Mouse (Mus musculus): ENCODE results near the gene Prkch. TPM values are rescaled to one million over a fixed set of nuclear protein-coding genes. Genes with fewer than 3 reads are reported as not detected.
A peak's percentile ranks its signal among the peaks of the same experiment; 100 is the strongest.

Gene Prkch
- total RNA-seq, 2 experiments from 2014 or later = 21.7 to 25.6 TPM

DNA sequence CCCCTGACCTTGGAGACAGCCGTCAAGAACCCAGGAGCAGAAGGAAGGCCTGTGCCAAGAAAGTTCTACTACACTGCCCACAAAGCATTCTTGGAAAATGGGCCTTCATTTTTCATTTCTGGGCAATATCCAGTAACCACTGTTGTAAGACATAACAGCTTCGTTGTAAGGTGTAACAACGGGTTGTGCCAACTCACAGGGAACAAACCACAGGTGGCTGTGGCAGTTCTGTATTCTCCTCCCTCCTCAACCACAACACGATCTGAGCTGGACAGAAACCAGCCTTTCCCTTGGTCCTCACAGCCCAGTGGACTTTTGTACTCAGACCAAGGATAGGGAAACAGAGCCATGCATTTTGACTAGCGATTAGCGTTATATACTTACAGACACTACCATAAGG, 171.9 kb downstream of the Prkch start:
- DNase-seq = no peak

DNA sequence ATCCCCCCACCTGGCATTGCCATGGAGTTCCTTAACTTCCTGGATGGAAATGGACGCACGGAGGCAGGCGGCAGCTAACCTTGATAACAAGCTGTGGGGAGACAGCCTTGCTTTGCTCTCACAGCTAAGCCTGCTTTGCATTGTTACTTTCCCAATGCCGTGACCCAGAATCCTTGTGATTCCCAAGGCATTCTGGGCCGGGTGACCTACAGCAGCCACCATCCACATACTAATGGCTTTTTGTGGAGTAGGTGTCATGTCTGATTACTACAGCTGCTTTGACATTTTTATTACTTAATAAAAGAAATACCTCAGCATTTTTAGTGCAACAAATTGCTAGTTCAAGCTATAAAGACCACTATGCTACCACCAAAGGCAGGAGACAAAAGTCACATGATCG, 177.4 kb downstream of the Prkch start:
- DNase-seq = no peak

DNA sequence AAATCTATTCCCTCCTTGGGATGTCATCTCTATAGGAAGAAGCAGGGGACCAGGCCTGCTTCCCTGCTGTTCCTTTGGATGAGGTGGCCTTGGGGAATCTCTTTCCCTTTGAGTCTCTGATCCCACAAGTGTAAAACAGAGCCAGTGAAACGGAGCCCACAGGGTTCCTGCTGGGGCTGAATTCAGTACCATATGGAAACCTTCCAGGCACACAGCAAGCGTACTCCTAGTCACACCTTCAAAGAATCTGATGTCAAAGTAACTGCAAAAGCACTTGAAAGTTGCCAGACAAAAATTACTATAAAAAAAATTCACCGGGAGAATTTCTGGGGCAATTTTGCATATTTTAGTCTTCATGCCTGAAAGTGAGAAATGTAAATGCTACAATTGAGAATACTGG, 178.2 kb downstream of the Prkch start:
- DNase-seq = no peak

GRCm38 (mm10) chr12:73764649-73765525, 180.3 kb downstream of the Prkch start:
- DNase-seq = no peak

- DNase-seq = no peak
Measured at GRCm38 (mm10) chr12:73766152-73766551, 181.6 kb downstream of the Prkch start.

- no peak for DNase-seq
Measured at GRCm38 (mm10) chr12:73768788-73769187, 184.2 kb downstream of the Prkch start.

DNA sequence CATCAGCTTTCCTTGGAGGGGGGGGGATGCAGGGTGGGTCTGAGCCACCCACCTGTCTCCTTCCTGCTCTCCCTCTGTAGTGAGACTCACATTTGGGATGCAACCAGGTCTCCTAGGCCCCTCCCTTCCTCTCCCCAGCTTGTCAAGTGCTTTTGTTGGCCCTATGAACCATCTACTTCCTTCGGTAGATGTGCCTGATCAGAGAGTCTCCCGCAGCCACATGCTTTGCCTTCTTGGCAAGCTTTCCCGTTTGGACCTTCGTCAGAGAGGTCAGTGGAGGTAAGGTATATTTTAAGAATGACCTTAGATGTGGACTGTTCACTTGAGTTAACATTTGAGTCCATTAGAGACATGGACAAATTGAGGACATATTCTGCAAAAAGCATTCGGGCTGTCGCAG, 184.9 kb downstream of the Prkch start:
- no peak for DNase-seq

- DNase-seq = no peak
Measured at GRCm38 (mm10) chr12:73770771-73771170, 186.2 kb downstream of the Prkch start.

- peak; percentile 48 for DNase-seq
Measured at GRCm38 (mm10) chr12:73774793-73775385, 190.3 kb downstream of the Prkch start.

- DNase-seq = peak; percentile 60
Measured at GRCm38 (mm10) chr12:73776401-73776945, 191.9 kb downstream of the Prkch start.

GRCm38 (mm10) chr12:73777673-73778072, 193.1 kb downstream of the Prkch start:
- DNase-seq = no peak

- DNase-seq = peak; percentile 71
Measured at GRCm38 (mm10) chr12:73779332-73780231, 195.0 kb downstream of the Prkch start.

GRCm38 (mm10) chr12:73781425-73782032, 196.9 kb downstream of the Prkch start:
- no peak for DNase-seq

- DNase-seq = peak; percentile 88
Measured at GRCm38 (mm10) chr12:73786909-73787308, 202.3 kb downstream of the Prkch start.

- peak; percentile 62 for DNase-seq
Measured at GRCm38 (mm10) chr12:73788850-73789249, 204.3 kb downstream of the Prkch start.

DNA sequence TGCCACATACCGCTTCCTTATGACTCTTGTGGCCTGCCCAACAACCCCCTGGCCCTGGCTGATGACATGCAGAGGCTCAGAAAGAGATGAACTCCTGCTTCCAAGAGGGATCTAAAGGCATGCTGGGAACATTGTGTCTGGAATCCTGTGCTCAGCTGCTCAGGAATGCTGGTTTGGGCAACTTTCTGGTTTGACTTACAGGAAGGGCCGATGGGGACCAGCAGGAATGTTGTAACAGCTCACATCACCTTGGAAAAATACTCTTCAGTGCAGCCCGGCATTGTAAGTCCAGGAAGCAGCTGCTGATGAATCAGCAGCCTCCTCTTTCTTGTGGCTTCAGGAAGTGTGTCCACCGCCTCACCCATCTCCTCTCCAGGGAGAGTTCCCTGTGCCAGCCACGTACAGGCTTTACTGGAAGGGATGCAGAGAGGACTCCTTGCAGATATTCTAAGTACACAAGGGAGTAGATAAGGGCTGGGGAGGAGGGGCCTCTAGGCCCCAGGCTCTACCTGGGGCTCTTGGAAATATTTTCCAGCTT, 206.0 kb downstream of the Prkch start:
- DNase-seq = peak; percentile 41

DNA sequence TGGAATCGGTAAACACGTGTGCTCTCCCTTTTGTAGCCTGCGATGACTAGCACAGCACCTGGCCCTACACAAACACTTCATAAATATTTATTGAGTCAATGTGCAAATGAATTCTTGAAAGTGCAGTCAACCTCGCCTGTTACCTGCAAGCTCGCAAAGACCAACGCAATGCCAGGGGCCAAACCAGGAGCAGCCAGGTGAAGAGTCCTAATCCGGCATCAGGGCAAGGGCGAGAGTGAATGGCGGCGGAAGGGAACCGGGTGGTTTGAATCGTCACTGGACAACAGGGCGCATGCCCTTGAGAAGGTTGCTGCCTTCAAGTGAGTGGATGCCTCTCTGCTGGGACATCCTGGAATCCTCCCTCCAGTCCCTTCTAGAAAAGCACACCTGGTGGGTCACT, 208.6 kb downstream of the Prkch start:
- DNase-seq = no peak

DNA sequence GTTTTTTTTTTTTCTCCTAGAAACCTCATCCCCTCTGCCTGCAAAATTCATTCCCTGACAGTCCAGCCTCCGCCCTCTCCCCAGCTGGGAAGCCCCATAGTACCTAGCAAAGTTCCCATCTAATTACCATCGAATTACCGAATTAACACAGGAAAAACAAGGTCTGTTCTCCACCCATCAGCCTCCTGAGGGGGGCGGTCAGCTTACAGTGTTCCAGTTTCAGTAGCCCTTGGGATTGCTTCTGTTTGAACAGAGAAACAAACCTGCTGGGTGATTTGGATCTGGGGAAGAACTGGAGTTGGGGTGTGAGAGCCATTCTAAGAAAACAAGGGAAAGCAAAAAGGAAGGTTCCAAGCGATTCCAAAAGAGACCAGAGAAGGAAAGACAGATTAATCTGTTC, 209.1 kb downstream of the Prkch start:
- no peak for DNase-seq

DNA sequence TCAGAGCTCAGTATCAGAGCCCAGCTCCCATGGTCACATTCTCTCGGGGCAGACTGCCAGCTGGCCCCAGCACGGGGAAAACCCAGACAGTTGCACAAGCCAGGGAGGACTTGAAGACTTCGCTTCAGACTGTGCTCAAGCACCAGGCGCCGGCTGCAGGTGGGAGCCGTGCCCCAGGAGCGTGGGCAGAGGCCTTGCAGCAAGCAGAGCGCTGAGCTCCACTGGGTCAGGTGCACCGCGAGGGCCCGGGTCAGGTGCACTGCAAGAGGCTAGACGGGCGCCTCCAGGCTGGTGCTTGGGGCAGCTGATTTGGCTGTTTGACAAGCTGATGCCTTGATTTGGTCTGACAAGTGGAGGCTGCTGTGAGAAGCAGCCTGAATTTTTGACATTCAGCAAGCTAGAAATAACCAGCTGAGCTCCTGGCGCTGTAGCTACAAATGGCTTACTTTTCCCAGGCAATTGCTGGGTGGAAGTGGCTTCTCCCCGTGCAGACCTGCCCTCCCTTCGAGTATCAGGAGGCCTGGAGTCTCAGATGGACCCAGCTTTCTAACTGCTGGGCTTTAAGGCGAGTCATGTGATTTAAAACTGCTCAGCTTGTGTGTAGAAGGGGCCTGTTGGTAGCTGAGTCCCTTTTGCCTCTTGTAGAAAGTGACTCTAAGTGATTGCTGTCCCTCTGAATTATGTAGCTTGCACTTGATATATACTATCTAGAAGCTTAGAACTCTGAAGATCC, 209.7 kb downstream of the Prkch start:
- DNase-seq = peak; percentile 95

DNA sequence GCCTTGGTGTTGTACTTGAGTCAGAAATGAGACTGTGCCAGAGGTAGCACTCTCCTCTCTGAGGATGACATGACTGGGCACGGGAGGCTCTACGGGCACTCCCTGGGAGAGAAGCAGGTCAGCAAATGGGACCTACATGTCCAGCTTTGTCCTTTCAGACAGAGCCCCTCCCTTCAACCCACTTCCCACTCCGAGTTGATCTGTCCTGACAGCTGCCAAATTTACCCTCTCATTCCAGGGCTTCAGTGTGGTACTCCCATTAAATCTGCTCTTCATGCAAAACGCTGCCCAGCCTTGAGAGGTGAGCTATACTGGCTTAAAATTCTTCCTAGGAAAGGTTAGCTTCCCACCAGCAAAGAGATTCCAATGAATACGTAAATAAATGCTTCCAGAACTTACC, 215.1 kb downstream of the Prkch start:
- DNase-seq = no peak

DNA sequence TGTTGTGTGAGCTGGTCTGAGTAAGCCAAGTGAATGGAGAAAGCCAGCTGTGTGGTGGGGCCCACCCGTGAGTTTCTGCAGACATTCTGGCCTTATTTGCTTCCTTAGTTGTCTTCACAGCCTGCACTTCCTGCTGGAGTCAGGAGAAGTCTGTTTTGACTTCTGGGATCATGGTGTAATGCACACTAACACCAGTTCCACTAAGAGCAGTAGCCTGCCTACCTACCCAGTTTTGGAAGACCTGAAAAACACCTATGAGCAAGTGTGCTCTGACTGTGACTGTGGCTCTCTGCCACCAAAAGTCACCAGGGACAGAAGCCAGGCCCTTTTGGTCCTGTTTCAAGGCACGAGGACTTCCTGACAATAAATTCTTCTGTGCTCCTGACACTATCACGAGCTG, 216.3 kb downstream of the Prkch start:
- peak; percentile 68 for DNase-seq

Data from adrenal gland, postnatal 10 days (tissue).